Mouse (Mus musculus): ENCODE measurements around the gene Tceal7. TPM values are rescaled to one million over a fixed set of nuclear protein-coding genes. Genes with fewer than 3 reads are reported as not detected.
A peak's percentile ranks its signal among the peaks of the same experiment; 100 is the strongest.

Gene Tceal7
- total and polyA plus RNA-seq, 3 experiments: not detected

GRCm38 (mm10) chrX:136243181-136243580 is 28.6 kb downstream of the Tceal7 start:
- Histone ChIP-seq H3K4me3 (ENCODE audit: low read depth, low read length) (no peak overlapping the region), H3K9me3 (replicated peaks) (no peaks in the 10 kb centered on the region), H3K27me3 (ENCODE audit: insufficient read depth, low read length) (no peaks in the 10 kb centered on the region), H3K36me3 (replicated peaks) (peaks cover 14% of the 10 kb centered on the region), H3K4me1 (ENCODE audit: insufficient read depth, low read depth, low read length) (0 out of 2 replicates have a peak, but pooled peaks cover 6% of the 10 kb centered on the region)
- no peak for TF ChIP-seq POLR2AphosphoS5 (IDR thresholded peaks at IDR 0.05; ENCODE audit: insufficient replicate concordance, low read depth, low read length)
- no peak for TF ChIP-seq CTCF (IDR thresholded peaks at IDR 0.05; ENCODE audit: low read depth, low read length)
- TF ChIP-seq GATA2 (IDR thresholded peaks at IDR 0.05; ENCODE audit: borderline replicate concordance, low read depth, low read length): no peak
- no peak for TF ChIP-seq GATA1 (IDR thresholded peaks at IDR 0.05; ENCODE audit: borderline replicate concordance, low read length)
- no peak for TF ChIP-seq TAL1 (conservative IDR thresholded peaks at IDR 0.05; ENCODE audit: low read depth, low read length)
- ATAC-seq (ENCODE audit: extremely low read depth, insufficient number of reproducible peaks, low FRiP score, poor library complexity, severe bottlenecking) (no peak), DNase-seq (ENCODE audit: low spot score) (no peak)

- peak; percentile 98 for ATAC-seq (ENCODE audit: extremely low read depth, insufficient number of reproducible peaks, low FRiP score, poor library complexity, severe bottlenecking)
- no peak for TF ChIP-seq GATA1 (IDR thresholded peaks at IDR 0.05; ENCODE audit: borderline replicate concordance, low read length)
- no peak for TF ChIP-seq GATA2 (IDR thresholded peaks at IDR 0.05; ENCODE audit: borderline replicate concordance, low read depth, low read length)
- no peak for TF ChIP-seq POLR2AphosphoS5 (IDR thresholded peaks at IDR 0.05; ENCODE audit: insufficient replicate concordance, low read depth, low read length)
- no peak for TF ChIP-seq CTCF (IDR thresholded peaks at IDR 0.05; ENCODE audit: low read depth, low read length)
- no peak for TF ChIP-seq TAL1 (conservative IDR thresholded peaks at IDR 0.05; ENCODE audit: low read depth, low read length)
- no peaks in the 10 kb centered on the region for H3K9me3 ChIP-seq (replicated peaks)
Measured at GRCm38 (mm10) chrX:136244574-136245229, 30.1 kb downstream of the Tceal7 start, which contains the start of gene Tceal9. Gene Tceal9 (plus strand): TSS chrX:136245079.

GRCm38 (mm10) chrX:136245521-136246071 is 31.0 kb downstream of the Tceal7 start:
- Histone ChIP-seq H3K4me1 (ENCODE audit: insufficient read depth, low read depth, low read length) (0 out of 2 replicates have a peak, but pooled peaks cover 6% of the 10 kb centered on the region), H3K4me3 (ENCODE audit: low read depth, low read length) (peak overlapping the region; percentile 70), H3K9me3 (replicated peaks) (no peaks in the 10 kb centered on the region), H3K27me3 (ENCODE audit: insufficient read depth, low read length) (no peaks in the 10 kb centered on the region), H3K36me3 (replicated peaks) (peaks cover 16% of the 10 kb centered on the region)
- DNase-seq (ENCODE audit: low spot score) (no peak), ATAC-seq (ENCODE audit: extremely low read depth, insufficient number of reproducible peaks, low FRiP score, poor library complexity, severe bottlenecking) (no peak)
- no peak for TF ChIP-seq TAL1 (conservative IDR thresholded peaks at IDR 0.05; ENCODE audit: low read depth, low read length)
- no peak for TF ChIP-seq CTCF (IDR thresholded peaks at IDR 0.05; ENCODE audit: low read depth, low read length)
- TF ChIP-seq GATA2 (IDR thresholded peaks at IDR 0.05; ENCODE audit: borderline replicate concordance, low read depth, low read length): no peak
- TF ChIP-seq GATA1 (IDR thresholded peaks at IDR 0.05; ENCODE audit: borderline replicate concordance, low read length): no peak
- no peak for TF ChIP-seq POLR2AphosphoS5 (IDR thresholded peaks at IDR 0.05; ENCODE audit: insufficient replicate concordance, low read depth, low read length)

More at GRCm38 (mm10) chrX:136244574-136245229, 30.1 kb downstream of the Tceal7 start, which contains the start of gene Tceal9:
- Histone ChIP-seq H3K27me3 (ENCODE audit: insufficient read depth, low read length) (no peaks in the 10 kb centered on the region), H3K4me3 (ENCODE audit: low read depth, low read length) (peak within 1 kb of the TSS; percentile 70), H3K4me1 (ENCODE audit: insufficient read depth, low read depth, low read length) (0 out of 2 replicates have a peak, but pooled peaks cover 6% of the 10 kb centered on the region), H3K36me3 (replicated peaks) (peaks cover 16% of the 10 kb centered on the region)
- peak; percentile 61 for DNase-seq (ENCODE audit: low spot score)

- H3K9me3 ChIP-seq (replicated peaks): no peaks in the 10 kb centered on the region
- no peak overlapping the region for H3K4me3 ChIP-seq (ENCODE audit: low read depth, low read length)
- H3K27me3 ChIP-seq (ENCODE audit: insufficient read depth, low read length): no peaks in the 10 kb centered on the region
- no peak for DNase-seq (ENCODE audit: low spot score)
- TF ChIP-seq CTCF (IDR thresholded peaks at IDR 0.05; ENCODE audit: low read depth, low read length): no peak
- TF ChIP-seq GATA2 (IDR thresholded peaks at IDR 0.05; ENCODE audit: borderline replicate concordance, low read depth, low read length): no peak
- TF ChIP-seq POLR2AphosphoS5 (IDR thresholded peaks at IDR 0.05; ENCODE audit: insufficient replicate concordance, low read depth, low read length): no peak
- peaks cover 16% of the 10 kb centered on the region for H3K36me3 ChIP-seq (replicated peaks)
- peaks cover 9% of the 10 kb centered on the region; the same call in 1 of the 2 replicates for H3K4me1 ChIP-seq (ENCODE audit: insufficient read depth, low read depth, low read length)
- no peak for ATAC-seq (ENCODE audit: extremely low read depth, insufficient number of reproducible peaks, low FRiP score, poor library complexity, severe bottlenecking)
Measured at GRCm38 (mm10) chrX:136248811-136249210, 34.2 kb downstream of the Tceal7 start.

GRCm38 (mm10) chrX:136249671-136250070 is 35.1 kb downstream of the Tceal7 start:
- TF ChIP-seq GATA2 (IDR thresholded peaks at IDR 0.05; ENCODE audit: borderline replicate concordance, low read depth, low read length): no peak
- no peak for ATAC-seq (ENCODE audit: extremely low read depth, insufficient number of reproducible peaks, low FRiP score, poor library complexity, severe bottlenecking)
- H3K9me3 ChIP-seq (replicated peaks): no peaks in the 10 kb centered on the region

GRCm38 (mm10) chrX:136252023-136252729 is 37.6 kb downstream of the Tceal7 start:
- Histone ChIP-seq H3K9me3 (replicated peaks) (no peaks in the 10 kb centered on the region), H3K4me3 (ENCODE audit: low read depth, low read length) (no peak overlapping the region), H3K4me1 (ENCODE audit: insufficient read depth, low read depth, low read length) (peaks cover 3% of the 10 kb centered on the region; the same call in 1 of the 2 replicates), H3K36me3 (replicated peaks) (peaks cover 10% of the 10 kb centered on the region), H3K27me3 (ENCODE audit: insufficient read depth, low read length) (no peaks in the 10 kb centered on the region)
- no peak for ATAC-seq (ENCODE audit: extremely low read depth, insufficient number of reproducible peaks, low FRiP score, poor library complexity, severe bottlenecking)
- DNase-seq (ENCODE audit: low spot score): no peak
- no peak for TF ChIP-seq TAL1 (conservative IDR thresholded peaks at IDR 0.05; ENCODE audit: low read depth, low read length)
- TF ChIP-seq GATA1 (IDR thresholded peaks at IDR 0.05; ENCODE audit: borderline replicate concordance, low read length): no peak
- TF ChIP-seq GATA2 (IDR thresholded peaks at IDR 0.05; ENCODE audit: borderline replicate concordance, low read depth, low read length): no peak
- TF ChIP-seq POLR2AphosphoS5 (IDR thresholded peaks at IDR 0.05; ENCODE audit: insufficient replicate concordance, low read depth, low read length): no peak
- no peak for TF ChIP-seq CTCF (IDR thresholded peaks at IDR 0.05; ENCODE audit: low read depth, low read length)

More at GRCm38 (mm10) chrX:136249671-136250070, 35.1 kb downstream of the Tceal7 start:
- Histone ChIP-seq H3K4me3 (ENCODE audit: low read depth, low read length) (no peak overlapping the region), H3K36me3 (replicated peaks) (peaks cover 16% of the 10 kb centered on the region), H3K27me3 (ENCODE audit: insufficient read depth, low read length) (no peaks in the 10 kb centered on the region), H3K4me1 (ENCODE audit: insufficient read depth, low read depth, low read length) (peaks cover 9% of the 10 kb centered on the region; the same call in 1 of the 2 replicates)
- no peak for DNase-seq (ENCODE audit: low spot score)

Data from G1E (cell line).